Mouse (Mus musculus): Measurements from ENCODE around the gene Gpkow. TPM values are rescaled to one million over a fixed set of nuclear protein-coding genes. Genes with fewer than 3 reads are reported as not detected.

Gpkow gene
- polyA plus RNA-seq, 1 experiment from 2014 or later = 33.5 TPM

DNA sequence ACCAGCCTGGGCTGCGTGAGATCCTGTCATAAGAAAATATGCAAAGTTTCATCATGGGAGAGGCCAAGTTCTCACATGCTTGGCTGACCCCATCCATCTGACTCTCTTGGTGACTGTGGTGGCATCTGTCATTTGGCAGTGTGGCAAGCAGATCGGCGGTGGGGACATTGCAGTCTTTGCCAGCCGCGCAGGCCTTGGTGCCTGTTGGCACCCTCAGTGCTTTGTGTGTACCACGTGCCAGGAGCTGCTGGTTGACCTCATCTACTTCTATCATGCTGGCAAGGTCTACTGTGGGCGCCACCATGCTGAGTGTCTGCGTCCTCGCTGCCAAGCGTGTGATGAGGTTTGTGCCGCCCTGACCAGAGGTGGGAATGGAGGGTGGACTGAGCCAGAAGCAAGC is 32.1 kb upstream of the Gpkow start:
- no peaks in the 10 kb centered on the region for H3K9me3 ChIP-seq (ENCODE audit: control insufficient read depth, low read length)
- H3K4me3 ChIP-seq (ENCODE audit: control insufficient read depth in 1 of 2, insufficient read depth in 1 of 2, low read depth in 1 of 2, low read length in 2 of 2) = no peak overlapping the region
- no peak overlapping the region for H3K27ac ChIP-seq (replicated peaks in 1 of 2; ENCODE audit: control insufficient read depth in 1 of 2, insufficient read depth in 1 of 2, low read depth in 2 of 2, low read length in 2 of 2)
- H3K9ac ChIP-seq (ENCODE audit: low read length) = no peak overlapping the region
- H3K4me2 ChIP-seq (ENCODE audit: low read length) = no peak overlapping the region
- H3K27me3 ChIP-seq (ENCODE audit: control insufficient read depth, insufficient read depth, low read length) = no peaks in the 10 kb centered on the region
- WGBS = 88% methylated on average over 11 of the region's 11 CpGs
- no peaks in the 10 kb centered on the region for H3K4me1 ChIP-seq (ENCODE audit: control insufficient read depth in 2 of 2, insufficient read depth in 2 of 2, low read length in 2 of 2)
- peaks cover 35% of the 10 kb centered on the region for H3K36me3 ChIP-seq (ENCODE audit: control insufficient read depth, insufficient read depth, low read length)
- no peak for ATAC-seq (ENCODE audit: insufficient number of reproducible peaks, insufficient read depth, low FRiP score, low read depth)

DNA sequence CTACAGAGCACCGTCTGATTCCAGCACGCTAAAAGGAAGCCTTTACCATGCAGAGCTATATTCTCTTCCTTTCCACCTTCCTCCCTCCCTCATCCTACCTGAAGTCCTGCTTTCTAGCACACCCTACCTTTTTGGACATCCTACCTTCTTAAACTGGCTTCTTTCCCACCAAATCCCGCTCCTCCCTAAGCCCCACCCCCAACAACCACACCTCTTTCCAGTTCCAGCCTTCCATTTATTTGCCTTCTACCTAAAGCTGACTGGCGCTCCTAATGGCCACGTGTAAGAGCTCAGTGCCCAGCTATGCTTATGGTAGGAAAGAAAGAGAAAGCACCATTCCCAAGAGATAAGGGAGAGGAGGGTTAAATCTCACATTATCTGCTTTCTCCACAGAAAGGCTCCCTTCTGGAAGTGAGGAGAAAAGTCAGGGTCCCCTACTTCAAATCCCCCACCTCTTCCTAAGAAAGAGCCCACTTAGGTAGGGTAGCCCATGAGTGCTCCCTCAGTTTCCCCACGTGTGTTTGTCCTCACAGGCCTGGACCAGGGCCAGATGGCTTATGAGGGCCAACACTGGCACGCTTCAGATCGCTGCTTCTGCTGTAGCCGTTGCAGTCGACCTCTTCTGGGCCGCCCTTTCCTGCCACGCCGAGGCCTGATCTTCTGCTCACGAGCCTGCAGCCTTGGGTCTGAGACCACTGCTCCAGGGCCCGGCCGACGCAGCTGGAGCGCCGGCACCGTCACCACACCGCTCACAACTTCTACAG is 31.0 kb upstream of the Gpkow start:
- WGBS = 67% methylated on average over 21 of the region's 21 CpGs
- Histone ChIP-seq H3K4me3 (ENCODE audit: control insufficient read depth in 1 of 2, insufficient read depth in 1 of 2, low read depth in 1 of 2, low read length in 2 of 2) (no peak overlapping the region), H3K27me3 (ENCODE audit: control insufficient read depth, insufficient read depth, low read length) (no peaks in the 10 kb centered on the region), H3K9me3 (ENCODE audit: control insufficient read depth, low read length) (no peaks in the 10 kb centered on the region), H3K4me1 (ENCODE audit: control insufficient read depth in 2 of 2, insufficient read depth in 2 of 2, low read length in 2 of 2) (no peaks in the 10 kb centered on the region), H3K9ac (ENCODE audit: low read length) (no peak overlapping the region), H3K27ac (replicated peaks in 1 of 2; ENCODE audit: control insufficient read depth in 1 of 2, insufficient read depth in 1 of 2, low read depth in 2 of 2, low read length in 2 of 2) (no peak overlapping the region), H3K4me2 (ENCODE audit: low read length) (no peak overlapping the region), H3K36me3 (ENCODE audit: control insufficient read depth, insufficient read depth, low read length) (peaks cover 33% of the 10 kb centered on the region)
- no peak for ATAC-seq (ENCODE audit: insufficient number of reproducible peaks, insufficient read depth, low FRiP score, low read depth)

DNA sequence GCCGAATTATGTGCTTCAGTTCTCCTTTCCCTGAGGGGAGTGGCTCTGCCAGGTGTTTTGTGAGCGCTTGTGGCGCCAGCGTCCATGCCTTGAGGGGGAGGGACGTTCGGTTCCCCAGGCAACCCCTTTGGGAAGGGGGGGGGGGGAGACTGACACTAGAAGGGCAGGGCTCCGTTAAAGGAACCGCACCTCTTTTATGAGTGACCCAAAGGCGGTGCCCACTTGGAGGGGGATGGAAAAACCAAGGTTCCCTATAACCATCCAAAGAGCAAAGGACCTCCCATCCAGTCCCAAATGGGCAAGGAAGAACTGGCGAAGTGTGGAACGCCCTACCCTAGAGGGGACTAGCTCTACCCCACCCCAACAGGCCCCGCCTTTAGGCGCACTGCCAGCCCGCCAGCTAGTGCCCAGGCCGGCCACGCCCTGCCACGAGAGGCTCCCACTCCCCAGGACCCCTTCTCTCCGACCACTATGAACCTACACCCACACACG is 26.5 kb upstream of the Gpkow start:
- H3K4me2 ChIP-seq (ENCODE audit: low read length) = peak overlapping the region; percentile 60
- peaks cover 7 to 9% of the 10 kb centered on the region in 2 experiments; a peak in 2 of 4 replicates for H3K4me1 ChIP-seq (ENCODE audit: control insufficient read depth in 2 of 2, insufficient read depth in 2 of 2, low read length in 2 of 2)
- peak overlapping the region; percentile 80 to 84 for H3K27ac ChIP-seq (replicated peaks in 1 of 2; ENCODE audit: control insufficient read depth in 1 of 2, insufficient read depth in 1 of 2, low read depth in 2 of 2, low read length in 2 of 2)
- H3K9ac ChIP-seq (ENCODE audit: low read length) = peak overlapping the region; percentile 78
- no peaks in the 10 kb centered on the region for H3K27me3 ChIP-seq (ENCODE audit: control insufficient read depth, insufficient read depth, low read length)
- peak overlapping the region; percentile 56 to 76 for H3K4me3 ChIP-seq (ENCODE audit: control insufficient read depth in 1 of 2, insufficient read depth in 1 of 2, low read depth in 1 of 2, low read length in 2 of 2)
- ATAC-seq (ENCODE audit: insufficient number of reproducible peaks, insufficient read depth, low FRiP score, low read depth) = peak; percentile 70
- no peaks in the 10 kb centered on the region for H3K9me3 ChIP-seq (ENCODE audit: control insufficient read depth, low read length)
- H3K36me3 ChIP-seq (ENCODE audit: control insufficient read depth, insufficient read depth, low read length) = peaks cover 29% of the 10 kb centered on the region
- WGBS = 25% methylated on average over 16 of the region's 19 CpGs

GRCm38 (mm10) chrX:7670921-7671623 is 25.9 kb upstream of the Gpkow start, which contains the start of gene Plp2:
Gene Plp2, minus strand, starts transcription at chrX:7671390.
- WGBS = 23% methylated on average over 31 of the region's 36 CpGs
- Histone ChIP-seq H3K27me3 (ENCODE audit: control insufficient read depth, insufficient read depth, low read length) (no peaks in the 10 kb centered on the region), H3K27ac (replicated peaks in 1 of 2; ENCODE audit: control insufficient read depth in 1 of 2, insufficient read depth in 1 of 2, low read depth in 2 of 2, low read length in 2 of 2) (peak within 1 kb of the TSS; percentile 80 to 84), H3K4me1 (ENCODE audit: control insufficient read depth in 2 of 2, insufficient read depth in 2 of 2, low read length in 2 of 2) (peaks cover 7 to 9% of the 10 kb centered on the region in 2 experiments; a peak in 2 of 4 replicates), H3K4me2 (ENCODE audit: low read length) (peak within 1 kb of the TSS; percentile 60), H3K9ac (ENCODE audit: low read length) (peak within 1 kb of the TSS; percentile 78), H3K36me3 (ENCODE audit: control insufficient read depth, insufficient read depth, low read length) (peaks cover 25% of the 10 kb centered on the region), H3K4me3 (ENCODE audit: control insufficient read depth in 1 of 2, insufficient read depth in 1 of 2, low read depth in 1 of 2, low read length in 2 of 2) (peak within 1 kb of the TSS; percentile 56 to 76), H3K9me3 (ENCODE audit: control insufficient read depth, low read length) (no peaks in the 10 kb centered on the region)
- ATAC-seq (ENCODE audit: insufficient number of reproducible peaks, insufficient read depth, low FRiP score, low read depth) = peak; percentile 49

- Histone ChIP-seq H3K9ac (ENCODE audit: low read length) (no peak overlapping the region), H3K27ac (replicated peaks in 1 of 2; ENCODE audit: control insufficient read depth in 1 of 2, insufficient read depth in 1 of 2, low read depth in 2 of 2, low read length in 2 of 2) (no peak overlapping the region), H3K4me2 (ENCODE audit: low read length) (no peak overlapping the region), H3K27me3 (ENCODE audit: control insufficient read depth, insufficient read depth, low read length) (no peaks in the 10 kb centered on the region), H3K36me3 (ENCODE audit: control insufficient read depth, insufficient read depth, low read length) (peaks cover 9% of the 10 kb centered on the region), H3K4me1 (ENCODE audit: control insufficient read depth in 2 of 2, insufficient read depth in 2 of 2, low read length in 2 of 2) (peaks cover 7 to 9% of the 10 kb centered on the region in 2 experiments; a peak in 2 of 4 replicates), H3K9me3 (ENCODE audit: control insufficient read depth, low read length) (no peaks in the 10 kb centered on the region), H3K4me3 (ENCODE audit: control insufficient read depth in 1 of 2, insufficient read depth in 1 of 2, low read depth in 1 of 2, low read length in 2 of 2) (no peak overlapping the region)
- 37% methylated on average over 6 of the region's 6 CpGs for WGBS
- no peak for ATAC-seq (ENCODE audit: insufficient number of reproducible peaks, insufficient read depth, low FRiP score, low read depth)
Measured at GRCm38 (mm10) chrX:7672739-7673138, 24.2 kb upstream of the Gpkow start.

GRCm38 (mm10) chrX:7673578-7674281 is 23.2 kb upstream of the Gpkow start:
- Histone ChIP-seq H3K9me3 (ENCODE audit: control insufficient read depth, low read length) (no peaks in the 10 kb centered on the region), H3K27me3 (ENCODE audit: control insufficient read depth, insufficient read depth, low read length) (no peaks in the 10 kb centered on the region), H3K36me3 (ENCODE audit: control insufficient read depth, insufficient read depth, low read length) (peaks cover 4% of the 10 kb centered on the region), H3K4me2 (ENCODE audit: low read length) (peak overlapping the region; percentile 69), H3K27ac (replicated peaks in 1 of 2; ENCODE audit: control insufficient read depth in 1 of 2, insufficient read depth in 1 of 2, low read depth in 2 of 2, low read length in 2 of 2) (peak overlapping the region; percentile 29 to 44; a peak in 3 of 4 replicates), H3K4me3 (ENCODE audit: control insufficient read depth in 1 of 2, insufficient read depth in 1 of 2, low read depth in 1 of 2, low read length in 2 of 2) (peak overlapping the region; percentile 29 to 31; a peak in 1 of 4 replicates), H3K4me1 (ENCODE audit: control insufficient read depth in 2 of 2, insufficient read depth in 2 of 2, low read length in 2 of 2) (peaks cover 7 to 9% of the 10 kb centered on the region in 2 experiments; a peak in 2 of 4 replicates), H3K9ac (ENCODE audit: low read length) (no peak overlapping the region; the same call in 1 of the 2 replicates)
- WGBS = 20% methylated on average over 12 of the region's 12 CpGs
- no peak for ATAC-seq (ENCODE audit: insufficient number of reproducible peaks, insufficient read depth, low FRiP score, low read depth)

Data from heart, embryonic 14.5 days (tissue).